Mouse (Mus musculus): ENCODE measurements at regions not wholly inside any gene's neighbourhood (a gene's known extent, or its start where the extent isn't known, plus 50 kb on each side); places are given as distances from the start of the nearest gene placed in this dataset.

GRCm38 (mm10) chr2:174584272-174584671, 59.1 kb upstream of the Zfp831 start:
- TF ChIP-seq POLR2A (IDR thresholded peaks at IDR 0.05; ENCODE audit: borderline replicate concordance, extremely low read depth, insufficient read depth, insufficient read length, poor library complexity, severe bottlenecking), result no peak
- no peak for TF ChIP-seq CTCF (IDR thresholded peaks at IDR 0.05; ENCODE audit: borderline replicate concordance, extremely low read depth, insufficient read depth, insufficient read length)

Data from brain, embryonic 14.5 days (tissue).